Mouse (Mus musculus) left cerebral cortex, adult 11 months (tissue): ENCODE data around the gene Snupn.
"Not testable (repeated sequence)": the region's sequence is repeated elsewhere in the genome, so short reads cannot be mapped to it uniquely, and the experiment has no call there.

Experiments used
- DNase-seq: peaks from one replicate; pipeline ENCODE4 v3.0.0; 2022; ENCODE audit warnings: low spot score

Gene Snupn

GRCm38 (mm10) chr9:56930556-56930955, 20.1 kb upstream of the Snupn start:
- no peak for DNase-seq

GRCm38 (mm10) chr9:56936861-56937222, 13.8 kb upstream of the Snupn start:
- DNase-seq: no peak

GRCm38 (mm10) chr9:56937223-56938160, 13.2 kb upstream of the Snupn start, which contains the start of gene Imp3:
TSS of gene Imp3 (plus strand) at chr9:56937475.
- DNase-seq: peak; percentile 85

- DNase-seq: no peak
Observed at GRCm38 (mm10) chr9:56938374-56938773, 12.3 kb upstream of the Snupn start.

GRCm38 (mm10) chr9:56947481-56947880, 3.2 kb upstream of the Snupn start:
- not testable (repeated sequence) for DNase-seq

- not testable (repeated sequence) for DNase-seq
Observed at GRCm38 (mm10) chr9:56948699-56949098, 2.0 kb upstream of the Snupn start.

- no peak for DNase-seq
Observed at GRCm38 (mm10) chr9:56949767-56950166, 911 bp upstream of the Snupn start.

GRCm38 (mm10) chr9:56953562-56953961, 2.9 kb downstream of the Snupn start:
- no peak for DNase-seq

GRCm38 (mm10) chr9:56956966-56957675, 6.4 kb downstream of the Snupn start:
- DNase-seq: no peak

- DNase-seq: no peak
Observed at GRCm38 (mm10) chr9:56958689-56959088, 8.0 kb downstream of the Snupn start.

GRCm38 (mm10) chr9:56961591-56961990, 10.9 kb downstream of the Snupn start:
- DNase-seq: no peak

GRCm38 (mm10) chr9:56970158-56970557, 19.5 kb downstream of the Snupn start:
- DNase-seq: no peak

- DNase-seq: no peak
Observed at GRCm38 (mm10) chr9:56973960-56974524, 23.4 kb downstream of the Snupn start.

GRCm38 (mm10) chr9:56975199-56975598, 24.5 kb downstream of the Snupn start:
- no peak for DNase-seq

- DNase-seq: no peak
Observed at GRCm38 (mm10) chr9:56980186-56980585, 29.5 kb downstream of the Snupn start.

- DNase-seq: peak; percentile 24
Observed at GRCm38 (mm10) chr9:56981502-56981901, 30.8 kb downstream of the Snupn start.

- DNase-seq: peak; percentile 51
Observed at GRCm38 (mm10) chr9:56994286-56995197, 43.9 kb downstream of the Snupn start, which contains the start of gene Ptpn9. TSS of gene Ptpn9 (plus strand) at chr9:56994923.

GRCm38 (mm10) chr9:56995198-56996027, 44.7 kb downstream of the Snupn start:
- peak; percentile 11 for DNase-seq

- no peak for DNase-seq
Observed at GRCm38 (mm10) chr9:56996028-56996346, 45.3 kb downstream of the Snupn start.

- DNase-seq: not testable (repeated sequence)
Observed at GRCm38 (mm10) chr9:56997206-56997605, 46.5 kb downstream of the Snupn start.

- no peak for DNase-seq
Observed at GRCm38 (mm10) chr9:57003011-57003410, 52.3 kb downstream of the Snupn start.
